Mouse (Mus musculus) brain, embryonic 18.5 days (tissue): ENCODE measurements around the gene Map3k11.

Source experiments
- DNase-seq: peaks from one replicate; pipeline ENCODE4 v3.0.0-alpha.2; 2012; ENCODE audit warnings: low read depth, low spot score

The Map3k11 gene

DNA sequence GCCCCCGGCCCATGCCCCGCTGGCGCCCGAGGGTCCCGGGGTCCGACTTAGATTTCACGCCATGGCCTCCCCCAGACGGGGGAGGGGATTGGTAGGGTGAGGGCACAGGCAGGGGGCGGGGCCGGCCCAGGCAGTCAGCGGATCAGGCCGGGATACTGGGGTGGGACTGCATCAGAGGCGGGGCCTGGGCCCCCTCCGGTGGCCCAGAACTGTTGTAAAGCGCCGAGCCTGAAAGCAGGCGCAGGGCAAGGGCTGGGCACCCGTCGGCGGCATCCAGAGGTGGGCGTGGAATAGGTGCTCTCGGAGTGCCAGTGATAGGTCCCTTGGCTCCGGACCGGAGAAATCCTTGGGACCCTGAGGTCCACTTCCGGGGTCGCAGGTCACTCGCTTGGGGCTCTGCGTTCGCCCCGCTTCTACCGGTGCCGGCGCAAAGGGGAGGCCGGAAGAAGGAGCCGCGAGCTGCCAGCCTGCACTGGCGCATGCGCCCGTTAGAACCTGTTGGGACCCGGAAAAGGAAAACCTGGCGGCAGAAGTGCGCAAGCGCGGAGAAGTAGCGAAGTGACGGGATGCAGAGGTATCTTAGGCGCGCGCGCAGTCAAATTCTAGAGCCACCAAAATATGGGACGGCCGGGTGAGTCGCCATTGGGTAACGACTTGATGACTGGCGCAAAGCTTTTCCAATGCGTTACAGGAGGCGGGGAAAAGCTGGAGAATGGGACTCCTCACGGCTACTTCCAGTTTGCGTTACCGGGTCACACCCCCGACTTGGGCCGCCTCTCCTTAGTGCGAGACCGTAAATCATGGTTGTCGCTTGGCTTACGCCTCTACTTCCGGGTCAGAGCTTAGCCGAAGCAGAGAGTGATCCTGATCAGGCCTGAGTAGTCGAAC, at the start of gene Map3k11, which contains the start of gene Pcnx3:
Gene Map3k11 (plus strand): TSS at position 543 of the 888 bp plus-strand sequence.
Gene Pcnx3 (minus strand): TSS at position 709 of the 888 bp plus-strand sequence.
- peak; percentile 99 for DNase-seq

DNA sequence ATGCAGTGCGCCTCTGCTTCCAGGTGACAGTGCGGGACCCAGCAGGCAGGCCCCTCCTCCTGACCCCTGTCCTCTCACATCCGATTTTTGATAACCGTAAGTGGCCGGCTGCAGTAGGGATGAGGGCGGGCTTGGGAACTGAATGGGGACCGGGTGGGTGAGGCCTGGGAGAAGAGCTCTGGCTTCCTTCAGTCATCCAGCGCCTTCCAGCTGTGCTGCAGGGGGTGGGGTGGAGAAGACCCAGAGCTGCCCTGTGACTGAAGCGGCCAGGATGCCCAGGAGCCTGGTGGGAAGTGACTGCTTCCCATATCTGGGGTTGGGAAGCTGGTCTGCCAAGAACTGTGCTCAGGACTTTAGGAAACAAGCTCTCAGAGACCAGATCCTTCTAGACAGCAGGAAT, 48.2 kb upstream of the Map3k11 start:
- no peak for DNase-seq

GRCm38 (mm10) chr19:5641021-5641420, 47.5 kb upstream of the Map3k11 start:
- no peak for DNase-seq

DNA sequence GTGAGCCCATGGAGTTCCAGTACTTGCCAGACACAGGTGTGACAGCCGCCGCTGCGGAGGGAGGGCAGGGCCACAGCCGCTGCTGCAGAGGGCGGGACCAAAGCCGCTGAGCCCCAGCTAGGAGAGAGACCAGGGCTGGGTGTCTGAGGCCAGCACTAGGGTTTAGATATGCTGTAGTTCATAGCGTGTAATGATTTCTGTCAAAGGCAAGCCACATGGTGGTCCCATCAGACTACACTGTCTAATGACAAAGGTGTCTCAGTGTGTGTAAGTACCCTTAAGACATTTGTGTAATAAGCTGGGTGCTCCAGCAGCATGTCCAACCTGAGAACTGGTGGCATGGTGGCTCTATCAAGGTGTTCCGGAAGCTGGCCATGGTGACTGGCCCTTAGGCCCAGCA, 46.9 kb upstream of the Map3k11 start:
- DNase-seq: no peak

DNA sequence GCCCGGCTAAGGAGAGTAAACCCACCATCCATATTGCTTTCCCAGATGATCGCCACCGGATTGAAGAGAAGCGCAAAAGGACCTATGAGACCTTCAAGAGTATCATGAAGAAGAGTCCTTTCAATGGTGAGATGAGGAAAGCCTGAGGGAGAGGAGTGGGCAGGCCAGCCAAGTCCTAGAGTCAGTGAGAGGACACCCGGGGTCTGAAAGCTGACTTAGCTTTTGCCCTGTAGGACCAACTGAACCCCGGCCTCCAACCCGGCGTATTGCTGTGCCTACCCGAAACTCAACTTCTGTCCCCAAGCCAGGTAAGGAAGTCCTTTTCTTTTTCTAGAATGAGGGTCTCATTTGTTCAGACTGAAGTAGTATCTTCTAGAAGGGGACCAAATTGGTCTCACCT, 43.3 kb upstream of the Map3k11 start:
- no peak for DNase-seq

DNA sequence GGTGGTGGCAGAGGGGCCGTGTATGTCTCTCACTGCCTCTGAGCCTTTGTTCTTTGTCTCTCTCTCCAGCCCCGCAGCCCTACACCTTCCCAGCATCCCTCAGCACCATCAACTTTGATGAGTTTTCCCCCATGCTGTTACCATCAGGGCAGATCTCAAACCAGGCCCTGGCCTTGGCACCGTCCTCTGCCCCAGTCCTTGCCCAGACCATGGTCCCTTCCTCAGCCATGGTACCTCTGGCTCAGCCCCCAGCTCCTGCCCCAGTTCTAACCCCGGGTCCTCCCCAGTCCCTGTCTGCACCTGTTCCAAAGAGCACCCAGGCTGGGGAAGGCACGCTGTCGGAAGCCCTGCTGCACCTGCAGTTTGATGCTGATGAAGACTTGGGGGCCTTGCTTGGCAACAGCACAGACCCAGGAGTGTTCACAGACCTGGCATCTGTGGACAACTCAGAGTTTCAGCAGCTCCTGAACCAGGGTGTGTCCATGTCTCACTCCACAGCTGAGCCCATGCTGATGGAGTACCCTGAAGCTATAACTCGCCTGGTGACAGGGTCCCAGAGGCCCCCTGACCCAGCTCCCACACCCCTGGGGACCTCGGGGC, 41.7 kb upstream of the Map3k11 start:
- no peak for DNase-seq

DNA sequence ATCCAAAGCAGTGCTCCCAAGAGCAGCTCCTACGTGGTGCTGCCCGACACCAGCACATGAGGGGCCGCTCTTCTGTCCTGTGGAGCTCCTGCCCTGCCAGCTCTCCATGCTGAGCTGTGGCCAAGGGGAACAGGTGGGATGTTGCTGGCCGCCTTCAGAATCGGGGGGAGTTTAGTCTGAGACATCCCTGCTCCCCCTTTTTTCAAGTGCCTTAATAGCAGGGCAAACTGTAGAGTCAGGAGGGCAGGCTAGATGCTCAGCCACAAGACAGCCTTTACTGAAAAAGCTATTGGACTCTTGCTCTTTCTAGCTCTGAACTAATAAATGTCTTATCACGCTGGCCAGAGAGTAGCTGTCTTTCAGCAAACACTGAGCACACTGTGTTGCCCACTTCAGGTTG, 40.8 kb upstream of the Map3k11 start:
- DNase-seq: no peak

DNA sequence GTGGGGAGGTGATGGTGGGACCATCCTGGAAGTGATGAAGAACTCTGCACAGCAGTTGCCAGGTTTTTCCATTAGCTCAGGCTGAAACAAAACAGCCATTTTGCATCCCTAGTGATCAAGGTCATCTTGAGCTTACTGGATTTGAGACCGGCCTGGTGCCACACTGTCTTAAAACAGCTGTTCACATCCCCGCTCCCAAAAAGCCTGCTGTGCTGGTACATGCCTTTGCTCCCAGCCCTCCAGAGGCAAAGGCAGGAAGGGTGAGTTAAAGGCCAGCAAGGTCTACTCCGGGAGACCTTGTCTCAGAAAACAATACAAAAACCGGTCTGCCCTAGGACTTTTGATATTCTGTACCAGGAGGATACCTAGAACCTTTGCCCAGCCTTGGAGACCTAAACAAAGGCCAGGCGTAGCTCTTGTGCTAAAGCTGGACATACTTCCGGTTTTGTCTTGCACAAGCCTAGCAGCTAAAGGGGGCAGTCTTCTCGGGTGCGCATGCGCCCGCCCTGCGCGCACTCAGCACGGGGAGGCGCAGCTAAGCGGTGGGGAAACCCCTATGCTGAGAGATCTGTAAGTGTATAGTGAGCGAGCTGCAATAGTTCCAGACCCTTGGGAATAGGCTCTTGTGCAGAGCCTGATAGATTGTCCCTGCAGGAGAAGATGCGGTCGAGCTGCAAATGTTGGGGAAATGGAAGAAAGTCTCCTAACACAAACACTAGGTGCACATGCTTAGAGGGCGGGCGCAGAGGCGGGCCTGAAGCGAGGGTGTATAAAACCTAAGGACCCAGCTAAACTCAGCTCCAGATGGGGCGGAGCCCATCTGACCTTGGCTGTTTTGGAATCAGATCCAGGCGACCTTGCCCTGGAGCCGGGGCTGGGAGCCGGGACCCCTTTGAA, 39.9 kb upstream of the Map3k11 start:
- peak; percentile 66 for DNase-seq

DNA sequence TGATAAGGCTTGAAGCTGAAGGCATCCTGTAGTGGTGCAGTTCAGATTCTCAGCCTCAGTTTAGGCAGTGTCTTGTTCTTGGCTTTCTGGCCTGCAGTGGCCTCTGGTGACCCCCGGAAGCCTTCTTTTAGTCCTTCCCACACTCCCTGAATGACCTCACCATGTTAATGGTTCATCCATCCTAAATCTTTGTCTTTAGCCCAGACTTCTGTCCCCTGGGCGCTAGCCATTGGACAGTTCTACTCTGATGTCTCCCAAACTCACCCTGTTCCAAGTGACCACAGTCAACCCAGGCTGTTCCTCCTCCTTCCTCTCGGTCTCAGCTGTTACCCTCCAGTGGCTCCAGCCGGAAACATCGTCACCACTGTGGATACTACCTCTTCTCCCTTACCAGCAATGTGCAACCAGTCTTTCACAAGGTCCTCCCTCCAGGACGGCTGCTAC, 39.2 kb upstream of the Map3k11 start:
- DNase-seq: no peak

DNA sequence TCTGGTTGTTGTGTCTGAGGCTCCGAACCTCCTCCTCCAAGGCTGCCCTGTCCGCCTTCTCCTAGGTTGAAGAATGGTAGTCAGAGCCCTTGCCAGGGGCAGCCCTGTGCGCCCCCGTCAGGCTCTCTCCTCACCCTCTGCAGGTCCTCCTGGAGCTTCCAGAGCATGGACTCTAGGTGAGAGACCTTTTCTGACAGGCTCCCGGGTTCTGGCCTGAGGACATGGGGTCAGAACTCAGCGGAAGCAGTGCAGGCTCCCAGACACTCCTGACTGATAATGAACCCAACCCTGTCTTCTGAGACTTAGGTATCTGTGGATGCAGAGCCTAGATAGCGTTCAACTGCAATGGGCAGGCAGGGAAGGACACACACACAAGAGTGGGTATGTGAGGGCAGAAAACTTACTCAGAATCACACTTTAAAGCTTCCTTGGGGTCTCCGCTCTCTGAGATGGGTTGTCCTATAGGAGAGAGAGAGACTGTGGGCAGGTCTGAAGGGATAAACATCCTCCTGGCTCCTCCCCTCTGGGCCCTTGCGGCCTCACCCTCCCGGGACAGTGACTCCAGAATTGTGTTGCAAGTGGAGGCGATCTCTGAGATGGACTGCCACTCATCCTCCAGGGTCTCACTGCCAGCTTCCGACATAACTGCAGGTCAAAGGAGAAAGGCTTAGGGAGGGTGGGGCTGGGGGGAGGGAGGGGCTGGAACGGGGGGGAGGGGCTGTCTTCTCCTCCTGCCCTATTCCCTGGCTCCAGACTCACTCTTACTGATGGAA, 36.9 kb upstream of the Map3k11 start:
- no peak for DNase-seq

DNA sequence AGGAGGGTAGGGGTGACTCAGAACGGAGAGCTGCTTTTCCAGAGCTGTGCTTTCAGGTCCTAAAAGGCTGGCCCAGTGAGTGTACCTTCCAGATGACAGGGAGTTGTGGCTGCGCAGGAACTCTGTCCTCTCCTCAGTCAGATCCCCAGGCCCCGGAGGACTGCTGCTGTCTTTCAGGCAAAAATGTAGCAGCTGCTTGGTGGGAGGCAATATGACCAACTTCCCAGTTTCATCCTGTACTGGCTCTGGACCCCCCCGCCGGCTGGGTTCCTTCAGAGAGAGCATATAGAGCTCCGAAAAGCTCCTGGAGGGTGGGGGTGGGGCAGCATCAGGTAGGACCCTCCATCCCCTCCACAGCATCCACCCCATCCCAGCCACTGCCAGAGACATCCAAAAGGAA, 36.0 kb upstream of the Map3k11 start:
- no peak for DNase-seq

GRCm38 (mm10) chr19:5653969-5654719, 34.4 kb upstream of the Map3k11 start:
- DNase-seq: no peak

DNA sequence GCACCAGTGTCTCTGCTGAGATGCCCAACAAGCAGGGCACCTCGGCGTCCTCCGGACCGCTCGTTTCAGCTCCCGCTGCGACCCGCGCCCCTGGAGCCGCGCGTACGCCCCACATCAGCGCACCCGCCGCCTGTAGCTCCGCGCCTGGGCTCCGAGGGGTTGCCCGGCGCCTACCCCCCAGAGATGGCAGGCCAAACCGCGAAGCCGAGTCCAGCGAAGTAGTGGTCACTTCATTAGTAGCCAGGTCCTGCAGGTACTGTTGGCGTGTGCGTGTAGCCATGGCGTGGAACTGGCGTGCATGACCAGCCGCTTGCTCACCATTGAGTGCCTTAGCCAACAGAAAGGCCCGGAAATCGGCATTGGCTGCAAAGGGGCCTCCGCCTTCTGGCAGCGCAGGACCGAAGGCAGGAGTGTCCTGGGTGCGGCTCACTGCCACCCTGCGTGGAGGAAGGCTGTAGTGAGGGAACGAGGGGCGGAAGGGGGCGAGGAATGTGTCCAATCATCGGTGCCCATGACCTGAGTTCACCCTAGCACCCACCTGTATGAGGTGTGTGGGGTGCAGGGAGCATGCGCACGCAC, 33.7 kb upstream of the Map3k11 start:
- no peak for DNase-seq

GRCm38 (mm10) chr19:5660942-5661751, 27.4 kb upstream of the Map3k11 start:
- no peak for DNase-seq

- DNase-seq: no peak
Observed at GRCm38 (mm10) chr19:5662310-5662709, 26.2 kb upstream of the Map3k11 start.

DNA sequence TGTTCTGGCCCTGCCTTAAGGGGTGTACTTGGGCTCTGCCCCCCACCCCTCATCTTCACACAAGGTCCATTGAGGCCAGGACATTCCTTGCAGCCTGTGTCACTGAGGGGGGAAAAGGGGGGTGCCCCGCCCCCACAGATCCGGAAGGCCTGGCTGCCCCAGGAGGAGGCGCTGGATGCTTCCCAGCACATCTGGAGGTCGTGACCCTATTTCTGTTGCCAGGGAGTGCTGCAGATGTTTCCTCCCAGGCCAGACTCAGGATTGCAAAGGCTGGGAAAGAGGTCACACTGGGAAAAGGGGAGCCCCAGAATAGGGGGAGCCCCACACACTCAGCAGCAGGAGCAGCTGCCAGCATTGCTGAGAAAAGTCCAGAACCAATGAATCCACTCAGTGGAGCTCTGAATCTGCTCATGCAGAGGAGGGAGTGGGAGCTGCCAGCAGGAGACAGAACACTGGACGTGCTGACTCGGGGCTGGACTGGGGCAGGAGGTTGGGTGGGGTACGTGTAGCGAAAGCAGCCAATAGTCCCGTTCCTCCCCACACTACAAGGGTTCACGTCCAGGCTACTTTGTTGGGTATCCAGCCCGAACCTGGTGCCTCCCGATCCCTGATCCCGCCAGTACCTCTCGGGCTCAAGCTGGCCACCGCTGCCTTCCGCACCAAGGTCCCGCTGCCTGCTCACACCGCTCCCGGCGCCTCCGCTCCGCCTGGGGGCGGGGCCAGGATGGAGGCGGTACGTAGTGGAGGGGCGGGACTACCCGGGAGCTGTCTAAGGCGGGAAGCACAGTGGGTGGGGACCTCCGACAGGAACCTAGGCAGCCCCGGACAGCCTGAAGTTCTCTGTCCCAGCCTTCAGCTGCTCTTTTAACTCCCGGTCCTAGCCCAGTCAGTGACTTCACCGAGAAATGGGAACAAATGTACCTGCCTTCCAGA, 25.3 kb upstream of the Map3k11 start, which contains the start of gene Sipa1:
Gene Sipa1 (minus strand): TSS at position 727 of the 933 bp plus-strand sequence.
- DNase-seq: peak; percentile 34

GRCm38 (mm10) chr19:5664669-5665257, 23.8 kb upstream of the Map3k11 start:
- DNase-seq: no peak

DNA sequence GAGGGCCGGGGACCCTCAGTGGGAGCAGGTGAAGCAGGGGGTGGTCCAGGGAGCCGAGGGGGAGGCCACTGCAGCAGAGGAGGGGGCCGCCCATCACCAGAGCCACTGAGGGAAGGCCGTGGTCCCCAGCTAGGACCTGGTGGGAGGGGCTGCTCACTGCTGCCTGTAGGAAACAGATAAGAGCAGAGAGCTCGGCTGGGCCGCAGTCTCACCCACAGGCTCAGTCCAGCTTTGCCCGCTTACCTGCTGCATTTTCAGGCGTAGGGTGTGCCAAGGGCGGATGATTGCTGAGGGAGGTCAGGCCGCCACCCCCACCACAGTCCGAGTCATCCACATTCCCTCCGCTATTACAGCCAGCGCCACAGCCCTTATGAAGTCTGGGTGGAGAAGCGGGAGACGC, 23.1 kb upstream of the Map3k11 start:
- DNase-seq: no peak
